Mouse (Mus musculus): Measurements from ENCODE around the gene Olfr1032. TPM values are rescaled to one million over a fixed set of nuclear protein-coding genes. Genes with fewer than 3 reads are reported as not detected.

Gene Olfr1032
- polyA plus RNA-seq, 1 experiment from 2014 or later, result not detected

Other genes starting within 250 kb of the Olfr1032 start
- gene Olfr1012, start 242.8 kb upstream of the Olfr1032 start, polyA plus RNA-seq (2014; fragmentation: Nextera tagmentation; extraction: Ambion mirVana), result not detected in 2 replicates
- gene Olfr1013, start 238.4 kb upstream of the Olfr1032 start, polyA plus RNA-seq (2014; fragmentation: Nextera tagmentation; extraction: Ambion mirVana), result not detected in 2 replicates
- not detected in 2 replicates for gene Olfr1014, start 232.8 kb upstream of the Olfr1032 start, polyA plus RNA-seq (2014; fragmentation: Nextera tagmentation; extraction: Ambion mirVana)
- gene Olfr1015, start 223.5 kb upstream of the Olfr1032 start, polyA plus RNA-seq (2014; fragmentation: Nextera tagmentation; extraction: Ambion mirVana), result not detected in 2 replicates
- gene Olfr1016, start 203.0 kb upstream of the Olfr1032 start, polyA plus RNA-seq (2014; fragmentation: Nextera tagmentation; extraction: Ambion mirVana), result not detected in 2 replicates
- gene Olfr1018, start 187.1 kb upstream of the Olfr1032 start, polyA plus RNA-seq (2014; fragmentation: Nextera tagmentation; extraction: Ambion mirVana), result not detected in 2 replicates
- not detected in 2 replicates for gene Olfr1019, start 160.1 kb upstream of the Olfr1032 start, polyA plus RNA-seq (2014; fragmentation: Nextera tagmentation; extraction: Ambion mirVana)
- gene Olfr1020, start 158.5 kb upstream of the Olfr1032 start, polyA plus RNA-seq (2014; fragmentation: Nextera tagmentation; extraction: Ambion mirVana), result not detected in 2 replicates
- gene Olfr1022, start 136.9 kb upstream of the Olfr1032 start, polyA plus RNA-seq (2014; fragmentation: Nextera tagmentation; extraction: Ambion mirVana), result not detected in 2 replicates
- not detected in 2 replicates for gene Olfr1023, start 119.9 kb upstream of the Olfr1032 start, polyA plus RNA-seq (2014; fragmentation: Nextera tagmentation; extraction: Ambion mirVana)
- gene Olfr1024, start 100.5 kb upstream of the Olfr1032 start, polyA plus RNA-seq (2014; fragmentation: Nextera tagmentation; extraction: Ambion mirVana), result not detected in 2 replicates
- gene Olfr1025-ps1, start 90.3 kb upstream of the Olfr1032 start, polyA plus RNA-seq (2014; fragmentation: Nextera tagmentation; extraction: Ambion mirVana), result not detected in 2 replicates
- not detected in 2 replicates for gene Olfr1026, start 84.0 kb upstream of the Olfr1032 start, polyA plus RNA-seq (2014; fragmentation: Nextera tagmentation; extraction: Ambion mirVana)
- not detected in 2 replicates for gene Olfr1028, start 55.1 kb upstream of the Olfr1032 start, polyA plus RNA-seq (2014; fragmentation: Nextera tagmentation; extraction: Ambion mirVana)
- gene Olfr1029, start 31.6 kb upstream of the Olfr1032 start, polyA plus RNA-seq (2014; fragmentation: Nextera tagmentation; extraction: Ambion mirVana), result not detected in 2 replicates
- not detected in 2 replicates for gene Olfr1030, start 26.3 kb upstream of the Olfr1032 start, polyA plus RNA-seq (2014; fragmentation: Nextera tagmentation; extraction: Ambion mirVana)
- not detected in 2 replicates for gene Olfr1031, start 15.2 kb upstream of the Olfr1032 start, polyA plus RNA-seq (2014; fragmentation: Nextera tagmentation; extraction: Ambion mirVana)
- gene Olfr1033, start 15.1 kb downstream of the Olfr1032 start, polyA plus RNA-seq (2014; fragmentation: Nextera tagmentation; extraction: Ambion mirVana), result not detected in 2 replicates
- not detected in 2 replicates for gene Olfr1034, start 40.3 kb downstream of the Olfr1032 start, polyA plus RNA-seq (2014; fragmentation: Nextera tagmentation; extraction: Ambion mirVana)
- gene Olfr1036, start 68.5 kb downstream of the Olfr1032 start, polyA plus RNA-seq (2014; fragmentation: Nextera tagmentation; extraction: Ambion mirVana), result not detected in 2 replicates
- gene Olfr1037, start 81.8 kb downstream of the Olfr1032 start, polyA plus RNA-seq (2014; fragmentation: Nextera tagmentation; extraction: Ambion mirVana), result not detected in 2 replicates
- not detected in 2 replicates for gene Olfr1039, start 130.4 kb downstream of the Olfr1032 start, polyA plus RNA-seq (2014; fragmentation: Nextera tagmentation; extraction: Ambion mirVana)
- not detected in 2 replicates for gene Olfr1040, start 141.2 kb downstream of the Olfr1032 start, polyA plus RNA-seq (2014; fragmentation: Nextera tagmentation; extraction: Ambion mirVana)
- not detected in 2 replicates for gene Olfr1042, start 156.3 kb downstream of the Olfr1032 start, polyA plus RNA-seq (2014; fragmentation: Nextera tagmentation; extraction: Ambion mirVana)
- not detected in 2 replicates for gene Olfr1043, start 162.0 kb downstream of the Olfr1032 start, polyA plus RNA-seq (2014; fragmentation: Nextera tagmentation; extraction: Ambion mirVana)
- gene Olfr1044, start 172.3 kb downstream of the Olfr1032 start, polyA plus RNA-seq (2014; fragmentation: Nextera tagmentation; extraction: Ambion mirVana), result not detected in 2 replicates
- gene Olfr52, start 180.1 kb downstream of the Olfr1032 start, polyA plus RNA-seq (2014; fragmentation: Nextera tagmentation; extraction: Ambion mirVana), result not detected in 2 replicates
- not detected in 2 replicates for gene Olfr1045, start 197.5 kb downstream of the Olfr1032 start, polyA plus RNA-seq (2014; fragmentation: Nextera tagmentation; extraction: Ambion mirVana)
- not detected in 2 replicates for gene Olfr1046, start 213.8 kb downstream of the Olfr1032 start, polyA plus RNA-seq (2014; fragmentation: Nextera tagmentation; extraction: Ambion mirVana)
- not detected in 2 replicates for gene Olfr1047, start 225.9 kb downstream of the Olfr1032 start, polyA plus RNA-seq (2014; fragmentation: Nextera tagmentation; extraction: Ambion mirVana)
- gene Olfr1048, start 234.7 kb downstream of the Olfr1032 start, polyA plus RNA-seq (2014; fragmentation: Nextera tagmentation; extraction: Ambion mirVana), result not detected in 2 replicates

All from hindbrain, embryonic 11.5 days (tissue).